Mouse (Mus musculus) myocyte (in vitro differentiated cells): Measurements from ENCODE around the gene Cma1. TPM values are rescaled to one million over a fixed set of nuclear protein-coding genes. Genes with fewer than 3 reads are reported as not detected.
"Not testable (repeated sequence)": the region's sequence is repeated elsewhere in the genome, so short reads cannot be mapped to it uniquely, and the experiment has no call there.

Experiments used
- H3K27me3 ChIP-seq: one replicate; pipeline ENCODE4 v1.6.1; 2011; ENCODE audit not compliant: control insufficient read depth, insufficient read depth, insufficient read length
- H3K36me3 ChIP-seq: one replicate; pipeline ENCODE4 v1.6.1; 2011; ENCODE audit not compliant: control insufficient read depth, insufficient read depth
- H3K4me2 ChIP-seq: one replicate; pipeline ENCODE4 v1.6.1; 2011; ENCODE audit warnings: low read depth, control low read depth
- H3K4me3 ChIP-seq: one replicate; pipeline ENCODE4 v1.5.1; 2011; ENCODE audit warnings: mild to moderate bottlenecking, control low read depth, moderate library complexity
- H3K79me2 ChIP-seq: one replicate; pipeline ENCODE4 v1.6.1; 2011; ENCODE audit not compliant: control insufficient read depth, insufficient read depth
- H3ac ChIP-seq: one replicate; pipeline ENCODE4 v1.6.1; 2011; ENCODE audit not compliant: control insufficient read depth, insufficient read length
- CEBPB ChIP-seq: IDR thresholded peaks from 2 replicates; pipeline ENCODE4 v1.6.1; 2011; ENCODE audit warnings: mild to moderate bottlenecking, moderate library complexity; ENCODE audit not compliant: poor library complexity, insufficient read depth, severe bottlenecking
- E2F4 ChIP-seq: IDR thresholded peaks from one replicate; pipeline ENCODE4 v1.6.1; 2011; ENCODE audit warnings: mild to moderate bottlenecking, control low read depth, moderate library complexity; ENCODE audit not compliant: insufficient read depth
- MAX ChIP-seq: IDR thresholded peaks from one replicate; pipeline ENCODE4 v1.6.1; 2011; ENCODE audit warnings: low read depth, mild to moderate bottlenecking, control low read depth
- MYOD1 ChIP-seq, 3 experiments: IDR thresholded peaks; one replicate each; pipeline ENCODE4 v1.6.1; 2011; ENCODE audit warnings: control low read depth in 2 of 3, low read depth in 2 of 3, mild to moderate bottlenecking in 2 of 3, moderate library complexity in 1 of 3; ENCODE audit not compliant: insufficient read length in 2 of 3, control insufficient read depth in 1 of 3
- MYOG ChIP-seq, 3 experiments: IDR thresholded peaks; one replicate each; pipeline ENCODE4 v1.6.1; 2011; ENCODE audit warnings: control low read depth in 2 of 3, low read depth in 2 of 3, mild to moderate bottlenecking in 2 of 3; ENCODE audit not compliant: insufficient read length in 2 of 3, control insufficient read depth in 1 of 3, insufficient read depth in 1 of 3
- POLR2A ChIP-seq: IDR thresholded peaks from one replicate; pipeline ENCODE4 v1.6.1; 2011; ENCODE audit warnings: low read depth, mild to moderate bottlenecking, control low read depth, moderate library complexity; ENCODE audit not compliant: insufficient read length
- POLR2AphosphoS2 ChIP-seq: IDR thresholded peaks from one replicate; pipeline ENCODE4 v1.6.1; 2011; ENCODE audit warnings: low read depth, control low read depth; ENCODE audit not compliant: insufficient read length
- REST ChIP-seq: IDR thresholded peaks from one replicate; pipeline ENCODE4 v1.6.1; 2011; ENCODE audit warnings: mild to moderate bottlenecking, control low read depth, moderate library complexity; ENCODE audit not compliant: insufficient read depth, insufficient read length
- SRF ChIP-seq: IDR thresholded peaks from one replicate; pipeline ENCODE4 v1.6.1; 2011; ENCODE audit warnings: low read depth; ENCODE audit not compliant: control insufficient read depth, insufficient read length
- TCF12 ChIP-seq: IDR thresholded peaks from one replicate; pipeline ENCODE4 v1.6.1; 2011; ENCODE audit warnings: mild to moderate bottlenecking, control low read depth; ENCODE audit not compliant: poor library complexity, insufficient read depth, severe bottlenecking
- TCF3 ChIP-seq: IDR thresholded peaks from one replicate; pipeline ENCODE4 v1.6.1; 2011; ENCODE audit warnings: low read depth, control low read depth; ENCODE audit not compliant: insufficient read length
- USF1 ChIP-seq: IDR thresholded peaks from one replicate; pipeline ENCODE4 v1.6.1; 2011; ENCODE audit warnings: low read depth, mild to moderate bottlenecking, control low read depth, moderate library complexity
- polyA plus RNA-seq: library from polyadenylated mRNA; unstranded; fragments of >200 nt; fragmentation: generic; extraction: Trizol; gene quantifications from one replicate; pipeline ENCODE4 v1.2.1, GENCODE M21; 2012; ENCODE audit warnings: missing spikeins

Cma1 gene
- polyA plus RNA-seq = 3.0 TPM

GRCm38 (mm10) chr14:55944575-55944974, at the start of gene Cma1:
Cma1 (minus strand) TSS chr14:55944675.
- Histone ChIP-seq H3ac (no peak within 1 kb of the TSS), H3K27me3 (no peaks in the 10 kb centered on the region), H3K4me2 (no peak within 1 kb of the TSS), H3K36me3 (no peaks in the 10 kb centered on the region), H3K79me2 (no peaks in the 10 kb centered on the region), H3K4me3 (no peak within 1 kb of the TSS)
- TF ChIP-seq MYOD1 (IDR thresholded peaks at IDR 0.05; ENCODE audit: control insufficient read depth in 1 of 3, insufficient read length in 2 of 3, low read depth in 2 of 3) (no peak), POLR2AphosphoS2 (no peak), SRF (no peak), TCF12 (no peak), E2F4 (no peak), POLR2A (no peak), MAX (no peak), CEBPB (no peak), USF1 (no peak), TCF3 (no peak), REST (no peak), MYOG (IDR thresholded peaks at IDR 0.05; ENCODE audit: control insufficient read depth in 1 of 3, insufficient read depth in 1 of 3, insufficient read length in 2 of 3, low read depth in 2 of 3) (no peak)

DNA sequence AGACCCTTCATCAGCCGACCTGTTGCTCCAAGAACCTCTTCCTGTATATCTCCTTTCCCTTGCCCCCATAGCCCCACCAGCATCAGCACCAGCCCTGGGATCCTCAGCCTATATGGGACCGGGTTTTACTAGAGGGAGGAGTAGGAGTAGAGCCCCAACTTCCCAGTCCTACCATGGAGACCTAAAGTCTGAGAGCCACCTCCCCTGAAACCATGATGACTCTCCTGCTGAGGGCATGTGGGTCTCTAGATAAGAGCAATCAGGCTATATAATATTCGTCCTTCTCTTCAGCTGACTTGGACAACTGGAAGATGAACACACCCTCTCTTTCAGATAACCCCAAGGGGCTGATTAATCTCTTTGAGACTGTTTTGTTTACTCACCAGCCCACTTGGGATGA, 43.0 kb upstream of the Cma1 start:
- not testable (repeated sequence) for H3K4me3 ChIP-seq, H3ac ChIP-seq, H3K79me2 ChIP-seq, H3K27me3 ChIP-seq, H3K36me3 ChIP-seq, H3K4me2 ChIP-seq

- H3K36me3 ChIP-seq, H3K4me3 ChIP-seq, H3ac ChIP-seq, H3K4me2 ChIP-seq, H3K79me2 ChIP-seq, H3K27me3 ChIP-seq: not testable (repeated sequence)
Measured at GRCm38 (mm10) chr14:55963900-55964299, 19.4 kb upstream of the Cma1 start.

DNA sequence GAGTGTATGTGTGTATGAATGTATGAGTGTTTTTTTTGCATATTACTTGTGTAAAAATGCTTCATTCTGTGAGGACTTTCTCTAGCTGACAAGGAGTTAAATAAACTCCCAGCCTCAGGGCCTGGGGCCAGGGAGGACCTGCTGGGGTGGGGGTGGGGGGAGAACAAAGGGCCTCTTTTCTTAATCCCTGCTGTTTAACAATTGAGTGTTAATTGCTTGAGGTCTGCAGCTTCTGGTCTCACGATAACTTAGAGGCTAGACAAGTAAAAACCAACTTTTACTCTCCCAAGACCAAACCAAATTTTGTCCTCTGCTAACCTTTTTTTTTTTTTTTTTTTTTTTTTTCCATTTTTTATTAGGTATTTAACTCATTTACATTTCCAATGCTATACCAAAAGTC, 18.8 kb upstream of the Cma1 start:
- H3ac ChIP-seq = no peak overlapping the region
- H3K4me3 ChIP-seq = no peak overlapping the region
- TF ChIP-seq CEBPB (no peak), USF1 (no peak), REST (no peak)
- no peaks in the 10 kb centered on the region for H3K79me2 ChIP-seq
- no peaks in the 10 kb centered on the region for H3K36me3 ChIP-seq
- no peak overlapping the region for H3K4me2 ChIP-seq
- H3K27me3 ChIP-seq = no peaks in the 10 kb centered on the region

- Histone ChIP-seq H3K36me3 (no peaks in the 10 kb centered on the region), H3K79me2 (no peaks in the 10 kb centered on the region), H3K4me3 (no peak within 1 kb of the TSS), H3ac (no peak within 1 kb of the TSS), H3K4me2 (no peak within 1 kb of the TSS), H3K27me3 (no peaks in the 10 kb centered on the region)
- TF ChIP-seq MAX (no peak), POLR2A (no peak), POLR2AphosphoS2 (no peak), TCF3 (no peak), MYOG (IDR thresholded peaks at IDR 0.05; ENCODE audit: control insufficient read depth in 1 of 3, insufficient read depth in 1 of 3, insufficient read length in 2 of 3, low read depth in 2 of 3) (no peak), USF1 (no peak), CEBPB (no peak), REST (no peak), TCF12 (no peak), SRF (no peak), MYOD1 (IDR thresholded peaks at IDR 0.05; ENCODE audit: control insufficient read depth in 1 of 3, insufficient read length in 2 of 3, low read depth in 2 of 3) (no peak), E2F4 (no peak)
Measured at GRCm38 (mm10) chr14:55950346-55951030, 6.0 kb upstream of the Cma1 start, which contains the start of gene Cma2. Cma2 (plus strand) TSS chr14:55950980.
